In the genomic region with DNA sequence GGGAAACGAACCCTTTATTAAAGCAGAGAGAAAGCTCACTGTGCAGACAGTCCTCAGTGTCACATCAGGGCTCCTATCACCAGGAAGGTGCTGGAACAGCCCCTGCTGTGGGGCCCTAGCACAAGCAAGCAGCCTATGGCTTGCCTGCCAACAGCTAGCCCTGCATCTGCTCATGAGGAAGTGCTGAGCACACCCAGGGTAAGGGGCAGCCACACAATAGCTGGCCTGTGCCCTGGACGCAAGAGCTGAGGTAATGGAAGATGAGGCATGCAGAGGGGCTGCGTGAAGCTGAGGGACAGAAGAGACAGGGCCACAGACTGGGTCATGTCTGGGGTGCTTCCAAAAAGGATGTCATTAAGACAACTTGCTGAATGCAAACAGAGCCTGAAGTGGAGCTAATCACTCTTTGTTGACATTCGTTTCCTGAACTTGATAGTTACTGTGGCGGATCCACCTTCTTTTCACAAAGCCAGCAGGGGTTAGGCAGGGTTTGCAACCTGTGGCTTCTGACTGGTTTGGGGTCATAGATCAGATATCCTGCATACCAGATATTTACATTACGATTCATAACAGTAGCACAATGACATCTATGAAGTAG, we compare ENCODE assay signal across 10 mouse cellular contexts.
A peak's percentile ranks its signal among the peaks of the same experiment; 100 is the strongest.
DNase-seq lines count a peak whose midpoint lies in the region; ATAC-seq and TF ChIP-seq lines count a peak whose summit lies in the region.
"Had no signal": no experiment of that assay in that cellular context is flagged by ENCODE, and none has a peak within 500 bp of the region (broad histone marks: within the 10 kb centered on the region; RNA-seq: fewer than 3 reads in every experiment).

No protein-coding gene starts in this region.

- TF ChIP-seq CTCF in left cerebral cortex, adult 2 months (IDR thresholded peaks at IDR 0.05), result no peak

- H3K27ac ChIP-seq in heart, embryonic 12.5 days (ENCODE audit: poor library complexity, severe bottlenecking), result peak overlapping the region; percentile 85
- H3K27ac ChIP-seq in lung, embryonic 16.5 days (ENCODE audit: low read length), result peak overlapping the region; percentile 9; the same call in 1 of the 2 replicates
- no peak overlapping the region for H3K27ac ChIP-seq in left cerebral cortex, adult 2 months

- no peak for DNase-seq in heart, adult 9 months (ENCODE audit: low spot score in 2 of 2)
- peak; percentile 24 for DNase-seq in 416B (ENCODE audit: low read depth)
- DNase-seq in adrenal gland, postnatal 4 days (ENCODE audit: low spot score in 2 of 2), result no peak
- DNase-seq in left cerebral cortex, adult 2 months (ENCODE audit: extremely low spot score in 1 of 2, low spot score in 2 of 2), result no peak
- no peak for DNase-seq in frontal cortex, postnatal 10 days (ENCODE audit: low spot score in 2 of 2)
- DNase-seq: layer of hippocampus, postnatal 36 days; spleen, adult 18-20 months had no signal

- H3K9ac ChIP-seq in heart, embryonic 12.5 days, result no peak overlapping the region
- 0 out of 2 replicates have a peak overlapping the region, but pooled peaks have one; percentile 14 for H3K9ac ChIP-seq in lung, embryonic 16.5 days (ENCODE audit: low read length)

- 0 out of 2 replicates have a peak, but pooled peaks cover 2% of the 10 kb centered on the region for H3K27me3 ChIP-seq in heart, embryonic 12.5 days (replicated peaks)
- no peaks in the 10 kb centered on the region for H3K27me3 ChIP-seq in lung, embryonic 16.5 days (ENCODE audit: control insufficient read depth, insufficient read depth, low read depth, low read length)

- no peaks in the 10 kb centered on the region for H3K36me3 ChIP-seq in heart, embryonic 12.5 days
- H3K36me3 ChIP-seq in lung, embryonic 16.5 days (ENCODE audit: control insufficient read depth, insufficient read depth, low read length), result no peaks in the 10 kb centered on the region

- no peaks in the 10 kb centered on the region for H3K9me3 ChIP-seq in heart, embryonic 12.5 days (replicated peaks)
- no peaks in the 10 kb centered on the region for H3K9me3 ChIP-seq in lung, embryonic 16.5 days (ENCODE audit: control insufficient read depth, low read length)

- WGBS in heart, embryonic 12.5 days, result 13% methylated on average over 6 of the region's 6 CpGs
- 20% methylated on average over 6 of the region's 6 CpGs for WGBS in lung, embryonic 16.5 days

- H3K4me3 ChIP-seq in heart, embryonic 12.5 days, result no peak overlapping the region
- H3K4me3 ChIP-seq in lung, embryonic 16.5 days (ENCODE audit: low read length), result no peak overlapping the region
- no peak overlapping the region for H3K4me3 ChIP-seq in left cerebral cortex, adult 2 months

- peak overlapping the region; percentile 3; the same call in 1 of the 2 replicates for H3K4me2 ChIP-seq in heart, embryonic 12.5 days
- no peak overlapping the region for H3K4me2 ChIP-seq in lung, embryonic 16.5 days (ENCODE audit: low read depth, low read length)

- ATAC-seq in heart, embryonic 12.5 days (ENCODE audit: insufficient number of reproducible peaks, low FRiP score), result peak; percentile 75
- peak; percentile 10; the same call in 1 of the 2 replicates for ATAC-seq in granulocyte monocyte progenitor cell, adult 5-6 weeks (replicated peaks; ENCODE audit: poor library complexity, severe bottlenecking)
- peak; percentile 30 for ATAC-seq in lung, embryonic 16.5 days (ENCODE audit: low read depth)

- peaks cover 73% of the 10 kb centered on the region for H3K4me1 ChIP-seq in heart, embryonic 12.5 days (replicated peaks)
- H3K4me1 ChIP-seq in lung, embryonic 16.5 days (replicated peaks; ENCODE audit: control insufficient read depth, insufficient read depth, low read length), result peaks cover 34% of the 10 kb centered on the region

- intact Hi-C loops in left cerebral cortex, adult 2 months (cut with DNase I), result loop anchor here (5.0 kb wide), 1 partner anchor 163 kb away; the partner anchor contains the start of gene Rheb

Comparison
In these comparisons a context has a peak if more than half of its experiments do, and no peak if none do; other contexts are left out.
1. ATAC-seq: peak in every context shown above with its lines; median percentile 75 in heart, embryonic 12.5 days; 30 in lung, embryonic 16.5 days; 10 in granulocyte monocyte progenitor cell, adult 5-6 weeks.